Mouse (Mus musculus): ENCODE results near the gene Tshz3. TPM values are rescaled to one million over a fixed set of nuclear protein-coding genes. Genes with fewer than 3 reads are reported as not detected.

Tshz3 gene
- total and polyA plus RNA-seq, 3 experiments = 1.8 to 4.3 (median 3.5) TPM

GRCm38 (mm10) chr7:36663431-36663830 lies 34.5 kb upstream of the Tshz3 start:
- Histone ChIP-seq H3K4me1 (ENCODE audit: control insufficient read depth, insufficient read depth, low read length) (no peaks in the 10 kb centered on the region; the same call in 1 of the 2 replicates), H3K4me3 (no peak overlapping the region), H3K27me3 (ENCODE audit: control insufficient read depth, insufficient read depth, low read length) (no peaks in the 10 kb centered on the region), H3K9ac (ENCODE audit: low read depth, low read length) (no peak overlapping the region), H3K36me3 (ENCODE audit: control insufficient read depth, insufficient read depth, low read length) (no peaks in the 10 kb centered on the region), H3K27ac (no peak overlapping the region), H3K79me2 (replicated peaks; ENCODE audit: control insufficient read depth, insufficient read depth, low read length) (no peaks in the 10 kb centered on the region)
- peak in 1 of 2 experiments; percentile 61 for DNase-seq
- intact Hi-C loops (cut with DNase I) = no loop called here
- 44% methylated on average over 7 of the region's 7 CpGs for WGBS
- no peak for TF ChIP-seq EP300 (IDR thresholded peaks at IDR 0.05; ENCODE audit: insufficient read depth, low read depth, low read length)
- TF ChIP-seq CTCF (IDR thresholded peaks at IDR 0.05) = no peak
- TF ChIP-seq POLR2A (IDR thresholded peaks at IDR 0.05; ENCODE audit: insufficient read depth, low read depth, low read length) = no peak

GRCm38 (mm10) chr7:36667767-36668166 lies 30.2 kb upstream of the Tshz3 start:
- 24% methylated on average over 5 of the region's 5 CpGs for WGBS
- peak in 1 of 2 experiments; percentile 40 for DNase-seq
- H3K36me3 ChIP-seq (ENCODE audit: control insufficient read depth, insufficient read depth, low read length) = no peaks in the 10 kb centered on the region

GRCm38 (mm10) chr7:36678031-36678430 lies 19.9 kb upstream of the Tshz3 start:
- no peaks in the 10 kb centered on the region for H3K36me3 ChIP-seq (ENCODE audit: control insufficient read depth, insufficient read depth, low read length)
- no peak overlapping the region for H3K9ac ChIP-seq (ENCODE audit: low read depth, low read length)
- no peak overlapping the region for H3K27ac ChIP-seq
- 37% methylated on average over 8 of the region's 8 CpGs for WGBS
- TF ChIP-seq POLR2A (IDR thresholded peaks at IDR 0.05; ENCODE audit: insufficient read depth, low read depth, low read length) = no peak
- TF ChIP-seq EP300 (IDR thresholded peaks at IDR 0.05; ENCODE audit: insufficient read depth, low read depth, low read length) = no peak
- no peak for TF ChIP-seq CTCF (IDR thresholded peaks at IDR 0.05)
- H3K79me2 ChIP-seq (replicated peaks; ENCODE audit: control insufficient read depth, insufficient read depth, low read length) = no peaks in the 10 kb centered on the region
- H3K27me3 ChIP-seq (ENCODE audit: control insufficient read depth, insufficient read depth, low read length) = peaks cover 7% of the 10 kb centered on the region
- no peak for DNase-seq
- H3K4me3 ChIP-seq = no peak overlapping the region
- intact Hi-C loops (cut with DNase I) = no loop called here
- H3K4me1 ChIP-seq (ENCODE audit: control insufficient read depth, insufficient read depth, low read length) = peaks cover 2% of the 10 kb centered on the region; the same call in 1 of the 2 replicates

More at GRCm38 (mm10) chr7:36667767-36668166, 30.2 kb upstream of the Tshz3 start:
- H3K79me2 ChIP-seq (replicated peaks; ENCODE audit: control insufficient read depth, insufficient read depth, low read length) = no peaks in the 10 kb centered on the region
- H3K27ac ChIP-seq = no peak overlapping the region
- no peak overlapping the region for H3K9ac ChIP-seq (ENCODE audit: low read depth, low read length)
- H3K4me1 ChIP-seq (ENCODE audit: control insufficient read depth, insufficient read depth, low read length) = no peaks in the 10 kb centered on the region; the same call in 1 of the 2 replicates
- TF ChIP-seq EP300 (IDR thresholded peaks at IDR 0.05; ENCODE audit: insufficient read depth, low read depth, low read length) = no peak
- TF ChIP-seq POLR2A (IDR thresholded peaks at IDR 0.05; ENCODE audit: insufficient read depth, low read depth, low read length) = no peak
- no peak for TF ChIP-seq CTCF (IDR thresholded peaks at IDR 0.05)
- no peak overlapping the region for H3K4me3 ChIP-seq
- no peaks in the 10 kb centered on the region for H3K27me3 ChIP-seq (ENCODE audit: control insufficient read depth, insufficient read depth, low read length)
- intact Hi-C loops (cut with DNase I) = no loop called here

GRCm38 (mm10) chr7:36678510-36678909 lies 19.4 kb upstream of the Tshz3 start:
- Histone ChIP-seq H3K79me2 (replicated peaks; ENCODE audit: control insufficient read depth, insufficient read depth, low read length) (no peaks in the 10 kb centered on the region), H3K27me3 (ENCODE audit: control insufficient read depth, insufficient read depth, low read length) (peaks cover 7% of the 10 kb centered on the region), H3K4me3 (no peak overlapping the region), H3K9ac (ENCODE audit: low read depth, low read length) (no peak overlapping the region), H3K27ac (no peak overlapping the region), H3K4me1 (ENCODE audit: control insufficient read depth, insufficient read depth, low read length) (peaks cover 2% of the 10 kb centered on the region; the same call in 1 of the 2 replicates), H3K36me3 (ENCODE audit: control insufficient read depth, insufficient read depth, low read length) (no peaks in the 10 kb centered on the region)
- WGBS = 19% methylated on average over 10 of the region's 10 CpGs
- intact Hi-C loops (cut with DNase I) = no loop called here
- no peak for DNase-seq
- TF ChIP-seq POLR2A (IDR thresholded peaks at IDR 0.05; ENCODE audit: insufficient read depth, low read depth, low read length) (no peak), CTCF (IDR thresholded peaks at IDR 0.05) (no peak), EP300 (IDR thresholded peaks at IDR 0.05; ENCODE audit: insufficient read depth, low read depth, low read length) (no peak)

- intact Hi-C loops (cut with DNase I) = no loop called here
- H3K79me2 ChIP-seq (replicated peaks; ENCODE audit: control insufficient read depth, insufficient read depth, low read length) = no peaks in the 10 kb centered on the region
- H3K27ac ChIP-seq = no peak overlapping the region
- TF ChIP-seq POLR2A (IDR thresholded peaks at IDR 0.05; ENCODE audit: insufficient read depth, low read depth, low read length) (no peak), EP300 (IDR thresholded peaks at IDR 0.05; ENCODE audit: insufficient read depth, low read depth, low read length) (no peak), CTCF (IDR thresholded peaks at IDR 0.05) (no peak)
- H3K27me3 ChIP-seq (ENCODE audit: control insufficient read depth, insufficient read depth, low read length) = peaks cover 7% of the 10 kb centered on the region
- H3K4me1 ChIP-seq (ENCODE audit: control insufficient read depth, insufficient read depth, low read length) = peaks cover 2% of the 10 kb centered on the region; the same call in 1 of the 2 replicates
- no peaks in the 10 kb centered on the region for H3K36me3 ChIP-seq (ENCODE audit: control insufficient read depth, insufficient read depth, low read length)
- WGBS = 13% methylated on average over 9 of the region's 9 CpGs
- H3K9ac ChIP-seq (ENCODE audit: low read depth, low read length) = no peak overlapping the region
- no peak overlapping the region for H3K4me3 ChIP-seq
- no peak for DNase-seq
Observed at GRCm38 (mm10) chr7:36679031-36679618, 18.8 kb upstream of the Tshz3 start.

DNA sequence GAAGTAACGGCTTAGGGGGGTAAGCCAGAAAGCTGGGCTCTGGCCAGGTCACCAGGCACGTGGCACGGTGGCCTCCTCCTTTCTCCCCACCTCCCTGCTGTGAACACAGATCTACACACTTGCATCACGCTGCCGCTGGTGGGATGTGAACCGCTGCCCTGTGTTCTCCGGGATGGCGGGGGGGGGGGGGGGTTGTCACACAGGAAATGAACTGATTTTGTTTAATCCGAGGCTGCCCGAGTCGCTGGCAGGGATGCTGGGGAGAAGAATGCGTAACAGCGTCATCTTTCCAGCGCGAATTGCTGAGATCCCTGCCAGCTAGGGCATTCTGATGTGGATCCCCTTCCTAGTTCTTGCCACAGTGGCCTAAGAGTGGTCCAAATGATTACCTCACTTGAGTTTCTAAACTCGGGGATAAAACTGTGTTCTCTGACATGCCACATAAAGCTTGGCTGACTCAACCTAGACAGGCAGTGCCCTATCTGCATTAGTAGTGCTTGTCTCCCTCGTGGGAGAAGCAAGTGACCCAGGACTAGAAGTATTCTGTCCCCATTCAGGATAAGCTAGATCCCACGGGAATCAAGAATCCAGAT lies 18.0 kb upstream of the Tshz3 start:
- no peaks in the 10 kb centered on the region for H3K36me3 ChIP-seq (ENCODE audit: control insufficient read depth, insufficient read depth, low read length)
- H3K4me1 ChIP-seq (ENCODE audit: control insufficient read depth, insufficient read depth, low read length) = peaks cover 2% of the 10 kb centered on the region; the same call in 1 of the 2 replicates
- peaks cover 7% of the 10 kb centered on the region for H3K27me3 ChIP-seq (ENCODE audit: control insufficient read depth, insufficient read depth, low read length)
- no peak overlapping the region; the same call in 1 of the 2 replicates for H3K4me3 ChIP-seq
- H3K79me2 ChIP-seq (replicated peaks; ENCODE audit: control insufficient read depth, insufficient read depth, low read length) = no peaks in the 10 kb centered on the region
- H3K27ac ChIP-seq = no peak overlapping the region
- 0 out of 2 replicates have a peak overlapping the region, but pooled peaks have one; percentile 35 for H3K9ac ChIP-seq (ENCODE audit: low read depth, low read length)
- DNase-seq = peak in 1 of 2 experiments; percentile 32
- intact Hi-C loops (cut with DNase I) = loop anchor here (10.0 kb wide), 1 partner anchor 295 kb away; no protein-coding TSS in a partner anchor
- 4% methylated on average over 18 of the region's 18 CpGs for WGBS
- TF ChIP-seq POLR2A (IDR thresholded peaks at IDR 0.05; ENCODE audit: insufficient read depth, low read depth, low read length) (no peak), EP300 (IDR thresholded peaks at IDR 0.05; ENCODE audit: insufficient read depth, low read depth, low read length) (no peak), CTCF (IDR thresholded peaks at IDR 0.05) (no peak)

Measured in heart, adult 2 months (tissue).